Mouse (Mus musculus) liver, embryonic 15.5 days (tissue): ENCODE results near the gene Arl5c. TPM values are rescaled to one million over a fixed set of nuclear protein-coding genes. Genes with fewer than 3 reads are reported as not detected.

ENCODE experiments used
- ATAC-seq: fragments of 200-750 bp; cut with Nextera tagmentation; 2 replicates; pipeline ENCODE4 v1.8.0; 2017; ENCODE audit warnings: moderate number of reproducible peaks, mild to moderate bottlenecking, moderate library complexity; ENCODE audit not compliant: insufficient read depth
- H3K27ac ChIP-seq: fragments of 300-500 bp; sonication (generic); replicated peaks from 2 replicates; pipeline ENCODE4 v1.5.1; 2015; ENCODE audit warnings: mild to moderate bottlenecking, inconsistent platforms
- H3K27me3 ChIP-seq: fragments of 300-500 bp; sonication (generic); 2 replicates; pipeline ENCODE4 v1.6.1; 2015; ENCODE audit warnings: mild to moderate bottlenecking, inconsistent platforms
- H3K36me3 ChIP-seq: fragments of 300-500 bp; sonication (generic); replicated peaks from 2 replicates; pipeline ENCODE4 v1.6.1; 2015; ENCODE audit warnings: moderate library complexity, mild to moderate bottlenecking, inconsistent platforms
- H3K4me1 ChIP-seq: fragments of 300-500 bp; sonication (generic); replicated peaks from 2 replicates; pipeline ENCODE4 v1.6.1; 2015; ENCODE audit warnings: inconsistent platforms
- H3K4me2 ChIP-seq: fragments of 300-500 bp; sonication (generic); 2 replicates; pipeline ENCODE4 v1.6.1; 2015; ENCODE audit warnings: moderate library complexity, mild to moderate bottlenecking, inconsistent platforms
- H3K4me3 ChIP-seq: fragments of 300-500 bp; sonication (generic); replicated peaks from 2 replicates; pipeline ENCODE4 v1.5.1; 2015; ENCODE audit warnings: mild to moderate bottlenecking, inconsistent platforms
- H3K9ac ChIP-seq: fragments of 300-500 bp; sonication (generic); 2 replicates; pipeline ENCODE4 v1.6.1; 2015; ENCODE audit warnings: moderate library complexity, mild to moderate bottlenecking, inconsistent platforms
- H3K9me3 ChIP-seq: fragments of 300-500 bp; sonication (generic); replicated peaks from 2 replicates; pipeline ENCODE4 v1.6.1; 2016; ENCODE audit warnings: inconsistent platforms
- WGBS: fragments of 180-500 bp; shearing (Covaris S2); methylation state at CpG from one replicate; pipeline ENCODE4 v1.1.7; 2015; ENCODE audit warnings: mixed read lengths; ENCODE audit not compliant: insufficient replicate concordance; 5-methylcytosine and 5-hydroxymethylcytosine counted together
- polyA plus RNA-seq: library from polyadenylated mRNA; unstranded; fragments of >200 nt; fragmentation: Nextera tagmentation; extraction: Ambion mirVana; gene quantifications from 2 replicates; pipeline ENCODE4 v1.2.1, GENCODE M21; 2015

Arl5c gene
- polyA plus RNA-seq, 1 experiment from 2014 or later, result 8.3 TPM

GRCm38 (mm10) chr11:97979824-97980495 lies 16.0 kb downstream of the Arl5c start:
- H3K27ac ChIP-seq, result no peak overlapping the region
- no peak for ATAC-seq
- no peak overlapping the region for H3K4me2 ChIP-seq
- no peak overlapping the region for H3K4me3 ChIP-seq
- H3K27me3 ChIP-seq, result peaks cover 28% of the 10 kb centered on the region
- 58% methylated on average over 10 of the region's 10 CpGs for WGBS
- H3K4me1 ChIP-seq, result no peaks in the 10 kb centered on the region
- no peak overlapping the region for H3K9ac ChIP-seq
- H3K9me3 ChIP-seq, result no peaks in the 10 kb centered on the region
- no peaks in the 10 kb centered on the region for H3K36me3 ChIP-seq

- Histone ChIP-seq H3K27me3 (peaks cover 16% of the 10 kb centered on the region), H3K9me3 (no peaks in the 10 kb centered on the region), H3K27ac (no peak overlapping the region), H3K9ac (no peak overlapping the region), H3K4me2 (no peak overlapping the region), H3K4me3 (no peak overlapping the region), H3K4me1 (no peaks in the 10 kb centered on the region), H3K36me3 (no peaks in the 10 kb centered on the region)
- ATAC-seq, result no peak
- WGBS, result 68% methylated on average over 13 of the region's 13 CpGs
Observed at GRCm38 (mm10) chr11:97978392-97978791, 17.6 kb downstream of the Arl5c start.

- Histone ChIP-seq H3K4me1 (no peaks in the 10 kb centered on the region), H3K4me3 (no peak overlapping the region), H3K27ac (no peak overlapping the region), H3K9me3 (no peaks in the 10 kb centered on the region), H3K4me2 (no peak overlapping the region), H3K9ac (no peak overlapping the region), H3K27me3 (peaks cover 16% of the 10 kb centered on the region), H3K36me3 (no peaks in the 10 kb centered on the region)
- WGBS, result 53% methylated on average over 5 of the region's 5 CpGs
- ATAC-seq, result no peak
Observed at GRCm38 (mm10) chr11:97977797-97978196, 18.2 kb downstream of the Arl5c start.

- H3K27me3 ChIP-seq, result peaks cover 13% of the 10 kb centered on the region
- H3K4me1 ChIP-seq, result no peaks in the 10 kb centered on the region
- no peak overlapping the region for H3K4me3 ChIP-seq
- no peak overlapping the region for H3K27ac ChIP-seq
- no peaks in the 10 kb centered on the region for H3K36me3 ChIP-seq
- H3K9me3 ChIP-seq, result no peaks in the 10 kb centered on the region
- 69% methylated on average over 5 of the region's 5 CpGs for WGBS
- no peak overlapping the region for H3K9ac ChIP-seq
- no peak for ATAC-seq
- no peak overlapping the region for H3K4me2 ChIP-seq
Observed at GRCm38 (mm10) chr11:97974746-97975145, 21.2 kb downstream of the Arl5c start.

- Histone ChIP-seq H3K9me3 (no peaks in the 10 kb centered on the region), H3K9ac (no peak overlapping the region), H3K27me3 (peaks cover 11% of the 10 kb centered on the region), H3K4me3 (no peak overlapping the region), H3K27ac (no peak overlapping the region), H3K4me1 (no peaks in the 10 kb centered on the region), H3K4me2 (no peak overlapping the region), H3K36me3 (no peaks in the 10 kb centered on the region)
- 70% methylated on average over 5 of the region's 5 CpGs for WGBS
- ATAC-seq, result no peak
Observed at GRCm38 (mm10) chr11:97974141-97974540, 21.8 kb downstream of the Arl5c start.

GRCm38 (mm10) chr11:97972434-97972833 lies 23.5 kb downstream of the Arl5c start:
- 53% methylated on average over 2 of the region's 2 CpGs for WGBS
- no peak overlapping the region for H3K9ac ChIP-seq
- H3K36me3 ChIP-seq, result no peaks in the 10 kb centered on the region
- no peak for ATAC-seq
- no peak overlapping the region for H3K4me3 ChIP-seq
- H3K4me2 ChIP-seq, result no peak overlapping the region
- H3K27ac ChIP-seq, result no peak overlapping the region
- H3K9me3 ChIP-seq, result no peaks in the 10 kb centered on the region
- H3K27me3 ChIP-seq, result peaks cover 4% of the 10 kb centered on the region; the same call in 1 of the 2 replicates
- H3K4me1 ChIP-seq, result no peaks in the 10 kb centered on the region; the same call in 1 of the 2 replicates

GRCm38 (mm10) chr11:97971232-97971631 lies 24.7 kb downstream of the Arl5c start:
- peaks cover 14% of the 10 kb centered on the region; the same call in 1 of the 2 replicates for H3K27me3 ChIP-seq
- H3K9me3 ChIP-seq, result no peaks in the 10 kb centered on the region
- no peaks in the 10 kb centered on the region; the same call in 1 of the 2 replicates for H3K4me1 ChIP-seq
- H3K36me3 ChIP-seq, result no peaks in the 10 kb centered on the region
- 21% methylated on average over 7 of the region's 7 CpGs for WGBS
- no peak overlapping the region for H3K4me2 ChIP-seq
- no peak overlapping the region for H3K4me3 ChIP-seq
- no peak overlapping the region for H3K9ac ChIP-seq
- no peak for ATAC-seq
- H3K27ac ChIP-seq, result no peak overlapping the region

- 60% methylated on average over 7 of the region's 7 CpGs for WGBS
- Histone ChIP-seq H3K27ac (no peak overlapping the region), H3K36me3 (no peaks in the 10 kb centered on the region), H3K9ac (no peak overlapping the region), H3K4me1 (no peaks in the 10 kb centered on the region; the same call in 1 of the 2 replicates), H3K9me3 (no peaks in the 10 kb centered on the region), H3K4me3 (no peak overlapping the region), H3K4me2 (no peak overlapping the region), H3K27me3 (peaks cover 14% of the 10 kb centered on the region; the same call in 1 of the 2 replicates)
- no peak for ATAC-seq
Observed at GRCm38 (mm10) chr11:97970771-97971170, 25.2 kb downstream of the Arl5c start.

- Histone ChIP-seq H3K36me3 (no peaks in the 10 kb centered on the region), H3K27me3 (peaks cover 14% of the 10 kb centered on the region; the same call in 1 of the 2 replicates), H3K9ac (no peak overlapping the region), H3K4me1 (no peaks in the 10 kb centered on the region; the same call in 1 of the 2 replicates), H3K4me3 (no peak overlapping the region), H3K4me2 (no peak overlapping the region), H3K9me3 (no peaks in the 10 kb centered on the region), H3K27ac (no peak overlapping the region)
- no peak for ATAC-seq
- 41% methylated on average over 5 of the region's 5 CpGs for WGBS
Observed at GRCm38 (mm10) chr11:97968385-97968784, 27.6 kb downstream of the Arl5c start.

- WGBS, result 54% methylated on average over 2 of the region's 2 CpGs
- no peak for ATAC-seq
- H3K4me1 ChIP-seq, result no peaks in the 10 kb centered on the region; the same call in 1 of the 2 replicates
Observed at GRCm38 (mm10) chr11:97967114-97967513, 28.9 kb downstream of the Arl5c start.

GRCm38 (mm10) chr11:97960907-97961306 lies 35.1 kb downstream of the Arl5c start:
- H3K27ac ChIP-seq, result no peak overlapping the region
- H3K9me3 ChIP-seq, result no peaks in the 10 kb centered on the region
- no peak overlapping the region for H3K9ac ChIP-seq
- no peak overlapping the region for H3K4me2 ChIP-seq
- H3K4me3 ChIP-seq, result no peak overlapping the region
- 69% methylated on average over 1 of the region's 1 CpGs for WGBS
- H3K4me1 ChIP-seq, result no peaks in the 10 kb centered on the region; the same call in 1 of the 2 replicates
- no peak for ATAC-seq
- H3K27me3 ChIP-seq, result no peaks in the 10 kb centered on the region
- H3K36me3 ChIP-seq, result no peaks in the 10 kb centered on the region

More at GRCm38 (mm10) chr11:97967114-97967513, 28.9 kb downstream of the Arl5c start:
- Histone ChIP-seq H3K4me3 (no peak overlapping the region), H3K36me3 (no peaks in the 10 kb centered on the region), H3K27ac (no peak overlapping the region), H3K9me3 (no peaks in the 10 kb centered on the region), H3K9ac (no peak overlapping the region), H3K4me2 (no peak overlapping the region), H3K27me3 (peaks cover 14% of the 10 kb centered on the region; the same call in 1 of the 2 replicates)
